Mouse (Mus musculus): ENCODE measurements around the gene Arnt2. TPM values are rescaled to one million over a fixed set of nuclear protein-coding genes. Genes with fewer than 3 reads are reported as not detected.

Arnt2 gene
- polyA plus RNA-seq, 1 experiment = not detected

GRCm38 (mm10) chr7:84237655-84238054 lies 172.3 kb downstream of the Arnt2 start:
- 89% methylated on average over 4 of the region's 4 CpGs for WGBS
- Histone ChIP-seq H3K4me3 (ENCODE audit: insufficient read depth, low read depth, low read length) (no peak overlapping the region), H3K4me1 (ENCODE audit: control insufficient read depth, insufficient read depth, low read length) (no peaks in the 10 kb centered on the region), H3K27ac (ENCODE audit: insufficient read depth, low read depth, low read length) (no peak overlapping the region)
- TF ChIP-seq POLR2A (IDR thresholded peaks at IDR 0.05; ENCODE audit: insufficient read depth, low read depth, low read length) = no peak

- TF ChIP-seq POLR2A (IDR thresholded peaks at IDR 0.05; ENCODE audit: insufficient read depth, low read depth, low read length) (no peak), CTCF (IDR thresholded peaks at IDR 0.05; ENCODE audit: insufficient read depth, low read depth, low read length) (no peak)
- WGBS = 76% methylated on average over 4 of the region's 4 CpGs
- no peak overlapping the region for H3K4me3 ChIP-seq (ENCODE audit: insufficient read depth, low read depth, low read length)
- no peak overlapping the region for H3K27ac ChIP-seq (ENCODE audit: insufficient read depth, low read depth, low read length)
- no peaks in the 10 kb centered on the region for H3K4me1 ChIP-seq (ENCODE audit: control insufficient read depth, insufficient read depth, low read length)
Measured at GRCm38 (mm10) chr7:84231396-84231795, 178.6 kb downstream of the Arnt2 start.

GRCm38 (mm10) chr7:84227652-84228051 lies 182.3 kb downstream of the Arnt2 start:
- WGBS = 86% methylated on average over 1 of the region's 1 CpGs
- H3K4me1 ChIP-seq (ENCODE audit: control insufficient read depth, insufficient read depth, low read length) = no peaks in the 10 kb centered on the region
- TF ChIP-seq POLR2A (IDR thresholded peaks at IDR 0.05; ENCODE audit: insufficient read depth, low read depth, low read length) (no peak), CTCF (IDR thresholded peaks at IDR 0.05; ENCODE audit: insufficient read depth, low read depth, low read length) (no peak)
- no peak overlapping the region for H3K27ac ChIP-seq (ENCODE audit: insufficient read depth, low read depth, low read length)
- H3K4me3 ChIP-seq (ENCODE audit: insufficient read depth, low read depth, low read length) = no peak overlapping the region

GRCm38 (mm10) chr7:84226909-84227308 lies 183.1 kb downstream of the Arnt2 start:
- 94% methylated on average over 3 of the region's 3 CpGs for WGBS

GRCm38 (mm10) chr7:84212112-84212511 lies 197.9 kb downstream of the Arnt2 start:
- Histone ChIP-seq H3K4me1 (ENCODE audit: control insufficient read depth, insufficient read depth, low read length) (no peaks in the 10 kb centered on the region), H3K27ac (ENCODE audit: insufficient read depth, low read depth, low read length) (no peak overlapping the region), H3K4me3 (ENCODE audit: insufficient read depth, low read depth, low read length) (no peak overlapping the region)
- WGBS = 13% methylated on average over 1 of the region's 1 CpGs
- TF ChIP-seq CTCF (IDR thresholded peaks at IDR 0.05; ENCODE audit: insufficient read depth, low read depth, low read length) (no peak), POLR2A (IDR thresholded peaks at IDR 0.05; ENCODE audit: insufficient read depth, low read depth, low read length) (no peak)

More at GRCm38 (mm10) chr7:84226909-84227308, 183.1 kb downstream of the Arnt2 start:
- H3K27ac ChIP-seq (ENCODE audit: insufficient read depth, low read depth, low read length) = no peak overlapping the region
- TF ChIP-seq CTCF (IDR thresholded peaks at IDR 0.05; ENCODE audit: insufficient read depth, low read depth, low read length) (no peak), POLR2A (IDR thresholded peaks at IDR 0.05; ENCODE audit: insufficient read depth, low read depth, low read length) (no peak)
- H3K4me1 ChIP-seq (ENCODE audit: control insufficient read depth, insufficient read depth, low read length) = no peaks in the 10 kb centered on the region
- H3K4me3 ChIP-seq (ENCODE audit: insufficient read depth, low read depth, low read length) = no peak overlapping the region

GRCm38 (mm10) chr7:84210585-84211291 lies 199.2 kb downstream of the Arnt2 start:
- Histone ChIP-seq H3K4me1 (ENCODE audit: control insufficient read depth, insufficient read depth, low read length) (no peaks in the 10 kb centered on the region), H3K27ac (ENCODE audit: insufficient read depth, low read depth, low read length) (no peak overlapping the region), H3K4me3 (ENCODE audit: insufficient read depth, low read depth, low read length) (no peak overlapping the region)
- 65% methylated on average over 10 of the region's 10 CpGs for WGBS
- TF ChIP-seq CTCF (IDR thresholded peaks at IDR 0.05; ENCODE audit: insufficient read depth, low read depth, low read length) (no peak), POLR2A (IDR thresholded peaks at IDR 0.05; ENCODE audit: insufficient read depth, low read depth, low read length) (no peak)

GRCm38 (mm10) chr7:84203981-84204380 lies 206.0 kb downstream of the Arnt2 start:
- H3K4me3 ChIP-seq (ENCODE audit: insufficient read depth, low read depth, low read length) = no peak overlapping the region
- no peaks in the 10 kb centered on the region for H3K4me1 ChIP-seq (ENCODE audit: control insufficient read depth, insufficient read depth, low read length)
- TF ChIP-seq CTCF (IDR thresholded peaks at IDR 0.05; ENCODE audit: insufficient read depth, low read depth, low read length) (no peak), POLR2A (IDR thresholded peaks at IDR 0.05; ENCODE audit: insufficient read depth, low read depth, low read length) (no peak)
- no peak overlapping the region for H3K27ac ChIP-seq (ENCODE audit: insufficient read depth, low read depth, low read length)
- WGBS = 59% methylated on average over 3 of the region's 3 CpGs

GRCm38 (mm10) chr7:84201151-84202068 lies 208.6 kb downstream of the Arnt2 start:
- Histone ChIP-seq H3K4me3 (ENCODE audit: insufficient read depth, low read depth, low read length) (no peak overlapping the region), H3K27ac (ENCODE audit: insufficient read depth, low read depth, low read length) (no peak overlapping the region), H3K4me1 (ENCODE audit: control insufficient read depth, insufficient read depth, low read length) (no peaks in the 10 kb centered on the region)
- 84% methylated on average over 13 of the region's 13 CpGs for WGBS
- TF ChIP-seq CTCF (IDR thresholded peaks at IDR 0.05; ENCODE audit: insufficient read depth, low read depth, low read length) (no peak), POLR2A (IDR thresholded peaks at IDR 0.05; ENCODE audit: insufficient read depth, low read depth, low read length) (no peak)

Measured in olfactory bulb, adult 2 months (tissue).